Mouse (Mus musculus) kidney, embryonic 15.5 days (tissue): ENCODE measurements around the gene Sapcd1. TPM values are rescaled to one million over a fixed set of nuclear protein-coding genes. Genes with fewer than 3 reads are reported as not detected.
"Not testable (repeated sequence)": the region's sequence is repeated elsewhere in the genome, so short reads cannot be mapped to it uniquely, and the experiment has no call there.

Experiments
- ATAC-seq: fragments of 200-750 bp; cut with Nextera tagmentation; replicated peaks from 2 replicates; pipeline ENCODE4 v1.8.0; 2017; ENCODE audit warnings: moderate TSS enrichment; ENCODE audit not compliant: low FRiP score
- H3K27ac ChIP-seq: fragments of 300-500 bp; sonication (generic); 2 replicates; pipeline ENCODE4 v1.5.1; 2015; ENCODE audit warnings: mild to moderate bottlenecking, inconsistent platforms
- H3K27me3 ChIP-seq: fragments of 300-500 bp; sonication (generic); 2 replicates; pipeline ENCODE4 v1.6.1; 2015; ENCODE audit warnings: inconsistent platforms
- H3K36me3 ChIP-seq: fragments of 300-500 bp; sonication (generic); 2 replicates; pipeline ENCODE4 v1.6.1; 2015; ENCODE audit warnings: inconsistent platforms
- H3K4me1 ChIP-seq: fragments of 300-500 bp; sonication (generic); 2 replicates; pipeline ENCODE4 v1.6.1; 2015; ENCODE audit warnings: inconsistent platforms
- H3K4me2 ChIP-seq: fragments of 300-500 bp; sonication (generic); 2 replicates; pipeline ENCODE4 v1.6.1; 2015; ENCODE audit warnings: moderate library complexity, mild to moderate bottlenecking, inconsistent platforms
- H3K4me3 ChIP-seq: fragments of 300-500 bp; sonication (generic); replicated peaks from 2 replicates; pipeline ENCODE4 v1.5.1; 2015; ENCODE audit warnings: mild to moderate bottlenecking, inconsistent platforms
- H3K9ac ChIP-seq: fragments of 300-500 bp; sonication (generic); 2 replicates; pipeline ENCODE4 v1.6.1; 2015; ENCODE audit warnings: mild to moderate bottlenecking, inconsistent platforms
- H3K9me3 ChIP-seq: fragments of 300-500 bp; sonication (generic); replicated peaks from 2 replicates; pipeline ENCODE4 v1.6.1; 2016; ENCODE audit warnings: inconsistent platforms
- WGBS: fragments of 180-500 bp; shearing (Covaris S2); methylation state at CpG from one replicate; pipeline ENCODE4 v1.1.7; 2015; ENCODE audit warnings: mixed read lengths; 5-methylcytosine and 5-hydroxymethylcytosine counted together
- polyA plus RNA-seq: library from polyadenylated mRNA; unstranded; fragments of >200 nt; fragmentation: Nextera tagmentation; extraction: Ambion mirVana; gene quantifications from 2 replicates; pipeline ENCODE4 v1.2.1, GENCODE M21; 2015

The Sapcd1 gene
- polyA plus RNA-seq, 1 experiment from 2014 or later: 6.8 TPM

DNA sequence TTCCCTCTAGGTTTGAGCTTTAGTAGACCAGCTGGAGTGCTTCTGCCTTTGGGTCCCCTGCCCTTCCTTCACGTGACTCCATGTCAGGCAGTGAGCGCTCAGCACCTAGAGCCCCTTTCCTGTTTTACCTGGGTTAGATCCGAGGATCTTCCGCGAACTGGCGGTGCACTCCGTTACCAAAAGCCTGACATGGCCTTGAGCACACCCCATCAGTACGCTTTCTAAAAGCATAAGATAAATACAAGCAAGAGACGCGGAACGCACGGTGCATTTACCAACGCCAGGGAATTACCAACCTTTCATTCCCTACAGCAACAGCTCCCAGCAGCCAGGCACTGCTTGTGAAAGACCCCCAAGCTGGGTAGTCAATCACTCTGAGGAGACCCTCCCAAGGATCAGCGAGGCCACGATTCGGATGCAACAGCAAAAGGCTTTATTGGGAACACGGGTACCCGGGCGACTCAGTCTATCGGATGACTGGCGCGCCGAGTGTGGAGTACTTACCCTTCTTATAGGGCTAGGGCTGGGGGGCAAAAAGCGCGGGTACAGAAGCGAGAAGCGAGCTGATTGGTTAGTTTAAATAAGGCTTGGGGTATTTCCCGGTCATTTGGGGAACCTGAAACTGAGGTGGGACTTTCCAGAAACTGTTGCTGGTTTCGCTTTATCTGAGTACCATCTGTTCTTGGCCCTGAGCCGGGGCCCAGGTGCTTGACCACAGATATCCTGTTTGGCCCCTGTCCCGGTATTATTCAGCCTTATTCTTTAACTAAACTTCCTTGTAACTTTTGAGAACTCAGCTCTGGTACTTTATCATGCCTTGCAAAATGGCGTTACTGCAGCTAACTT is 27.7 kb downstream of the Sapcd1 start:
- WGBS: 16% methylated on average over 30 of the region's 32 CpGs
- ATAC-seq, H3K9me3 ChIP-seq, H3K27me3 ChIP-seq: not testable (repeated sequence)
- Histone ChIP-seq H3K9ac (peak overlapping the region; percentile 95), H3K4me1 (peaks cover 51% of the 10 kb centered on the region), H3K27ac (peak overlapping the region; percentile 99), H3K4me2 (peak overlapping the region; percentile 96), H3K4me3 (peak overlapping the region; percentile 82), H3K36me3 (peaks cover 47% of the 10 kb centered on the region)

- Histone ChIP-seq H3K9me3 (no peaks in the 10 kb centered on the region), H3K4me2 (peak overlapping the region; percentile 96), H3K27ac (no peak overlapping the region), H3K4me1 (peaks cover 51% of the 10 kb centered on the region), H3K9ac (no peak overlapping the region), H3K36me3 (peaks cover 34% of the 10 kb centered on the region), H3K27me3 (no peaks in the 10 kb centered on the region), H3K4me3 (peak overlapping the region; percentile 82; the same call in 1 of the 2 replicates)
- no peak for ATAC-seq
- WGBS: 92% methylated on average over 15 of the region's 15 CpGs
These were observed 29.0 kb downstream of the Sapcd1 start for GRCm38 (mm10) chr17:34998526-34999430.

DNA sequence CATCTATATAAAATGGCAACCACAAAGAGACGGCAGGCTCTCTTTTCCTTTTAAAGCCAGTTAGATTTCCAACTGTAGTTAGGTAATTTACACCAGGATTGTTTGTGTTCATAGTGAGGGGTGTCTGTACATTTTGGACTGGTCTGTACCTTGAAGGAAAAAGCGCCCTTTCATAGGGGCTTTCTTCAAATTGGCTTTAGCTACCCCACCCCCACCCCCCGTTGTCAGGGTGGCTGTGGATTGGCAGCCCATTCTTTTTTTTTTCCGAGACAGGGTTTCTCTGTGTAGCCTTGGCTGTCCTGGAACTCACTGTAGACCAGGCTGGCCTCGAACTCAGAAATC is 30.7 kb downstream of the Sapcd1 start:
- H3K4me2 ChIP-seq: peak overlapping the region; percentile 23; the same call in 1 of the 2 replicates
- H3K27ac ChIP-seq: no peak overlapping the region
- no peak overlapping the region; the same call in 1 of the 2 replicates for H3K4me3 ChIP-seq
- no peak for ATAC-seq
- H3K9me3 ChIP-seq: no peaks in the 10 kb centered on the region
- H3K36me3 ChIP-seq: peaks cover 39% of the 10 kb centered on the region
- 89% methylated on average over 5 of the region's 5 CpGs for WGBS
- peaks cover 34% of the 10 kb centered on the region for H3K4me1 ChIP-seq
- no peaks in the 10 kb centered on the region for H3K27me3 ChIP-seq
- no peak overlapping the region for H3K9ac ChIP-seq

GRCm38 (mm10) chr17:34996411-34997141 is 31.2 kb downstream of the Sapcd1 start:
- WGBS: 76% methylated on average over 13 of the region's 14 CpGs
- Histone ChIP-seq H3K27me3 (no peaks in the 10 kb centered on the region), H3K4me1 (peaks cover 31% of the 10 kb centered on the region), H3K4me3 (no peak overlapping the region), H3K9ac (0 out of 2 replicates have a peak overlapping the region, but pooled peaks have one; percentile 14), H3K27ac (no peak overlapping the region), H3K36me3 (peaks cover 45% of the 10 kb centered on the region), H3K4me2 (peak overlapping the region; percentile 23), H3K9me3 (no peaks in the 10 kb centered on the region)
- no peak for ATAC-seq

GRCm38 (mm10) chr17:34995927-34996326 is 31.9 kb downstream of the Sapcd1 start:
- H3K4me2 ChIP-seq, H3K9me3 ChIP-seq, H3K9ac ChIP-seq, H3K27me3 ChIP-seq, H3K27ac ChIP-seq, ATAC-seq, H3K4me3 ChIP-seq: not testable (repeated sequence)
- Histone ChIP-seq H3K36me3 (peaks cover 51% of the 10 kb centered on the region), H3K4me1 (peaks cover 31% of the 10 kb centered on the region)
- over 99% methylated on average over 4 of the region's 4 CpGs for WGBS

DNA sequence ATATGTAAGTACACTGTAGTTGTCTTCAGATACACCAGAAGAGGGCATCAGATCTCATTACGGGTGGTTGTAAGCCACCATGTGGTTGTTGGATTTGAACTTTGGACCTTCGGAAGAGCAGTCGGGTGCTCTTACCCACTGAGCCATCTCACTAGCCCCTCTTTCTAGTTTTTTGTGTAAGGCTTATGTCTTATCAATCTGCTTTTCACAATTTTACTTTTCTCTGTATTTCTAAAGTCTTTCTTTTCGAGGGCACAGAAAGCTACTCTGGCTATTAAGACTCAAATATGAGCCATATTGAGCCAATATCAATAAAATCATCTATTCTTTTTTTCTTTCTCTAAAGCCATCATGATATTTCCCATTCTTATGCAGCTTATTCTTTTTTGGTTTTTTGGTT is 32.6 kb downstream of the Sapcd1 start:
- H3K27me3 ChIP-seq, H3K4me2 ChIP-seq, H3K27ac ChIP-seq, H3K9me3 ChIP-seq, H3K9ac ChIP-seq, H3K4me3 ChIP-seq, ATAC-seq: not testable (repeated sequence)
- peaks cover 31% of the 10 kb centered on the region for H3K4me1 ChIP-seq
- 93% methylated on average over 4 of the region's 4 CpGs for WGBS
- peaks cover 58% of the 10 kb centered on the region for H3K36me3 ChIP-seq

DNA sequence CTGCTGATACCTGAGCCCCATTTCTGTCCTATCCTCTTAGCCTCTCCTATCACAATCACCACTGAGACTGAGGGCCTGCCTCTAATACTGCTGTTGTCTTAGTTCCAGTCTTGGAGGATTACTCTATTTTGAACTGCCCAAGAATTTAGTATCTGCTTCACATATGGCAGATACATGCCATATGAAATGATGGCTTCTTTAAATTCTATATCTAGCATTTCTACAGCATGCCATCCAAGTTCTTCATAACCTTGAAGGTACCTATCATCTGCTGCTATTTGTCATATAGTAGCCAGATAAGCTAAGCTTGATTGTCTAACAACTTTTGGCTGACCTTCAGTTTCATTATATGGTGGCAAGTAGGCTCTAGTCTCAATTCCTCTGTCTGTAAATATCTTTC is 33.1 kb downstream of the Sapcd1 start:
- Histone ChIP-seq H3K9me3 (no peaks in the 10 kb centered on the region), H3K27me3 (no peaks in the 10 kb centered on the region), H3K4me1 (peaks cover 28% of the 10 kb centered on the region), H3K4me2 (no peak overlapping the region), H3K9ac (no peak overlapping the region), H3K36me3 (peaks cover 61% of the 10 kb centered on the region), H3K27ac (no peak overlapping the region), H3K4me3 (no peak overlapping the region)
- no peak for ATAC-seq

DNA sequence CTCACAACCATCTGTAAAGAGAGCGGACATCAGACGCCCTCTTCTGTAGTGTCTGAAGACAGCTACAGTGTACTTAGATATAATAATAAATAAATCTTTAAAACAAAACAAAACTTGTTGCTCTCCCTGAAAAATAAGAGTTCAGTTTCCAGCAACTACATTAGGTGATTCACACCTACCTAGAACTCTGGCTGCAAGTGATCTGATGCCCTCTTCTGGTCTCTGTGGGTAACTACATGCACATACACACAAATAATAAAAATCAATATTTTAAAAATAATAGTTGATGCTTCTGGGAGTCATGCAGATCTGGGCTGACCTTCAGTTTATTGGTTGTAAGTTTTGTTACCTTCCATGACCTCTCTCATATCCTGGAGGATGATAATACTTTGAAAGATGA is 43.6 kb downstream of the Sapcd1 start:
- ATAC-seq: no peak
- Histone ChIP-seq H3K4me2 (no peak overlapping the region), H3K9me3 (no peaks in the 10 kb centered on the region), H3K27me3 (no peaks in the 10 kb centered on the region), H3K36me3 (peaks cover 35% of the 10 kb centered on the region), H3K4me1 (peaks cover 34% of the 10 kb centered on the region), H3K9ac (no peak overlapping the region), H3K27ac (no peak overlapping the region), H3K4me3 (no peak overlapping the region)
- WGBS: 70% methylated on average over 2 of the region's 2 CpGs

- WGBS: 0% methylated on average over 15 of the region's 15 CpGs
- Histone ChIP-seq H3K4me2 (peak overlapping the region; percentile 84), H3K4me1 (peaks cover 34% of the 10 kb centered on the region), H3K27me3 (no peaks in the 10 kb centered on the region), H3K4me3 (peak overlapping the region; percentile 93), H3K9ac (peak overlapping the region; percentile 96), H3K27ac (peak overlapping the region; percentile 100), H3K36me3 (peaks cover 25% of the 10 kb centered on the region), H3K9me3 (no peaks in the 10 kb centered on the region)
- no peak; the same call in 1 of the 2 replicates for ATAC-seq
These were observed 45.5 kb downstream of the Sapcd1 start for GRCm38 (mm10) chr17:34982328-34982727.

- Histone ChIP-seq H3K27me3 (no peaks in the 10 kb centered on the region), H3K36me3 (peaks cover 28% of the 10 kb centered on the region), H3K4me1 (peaks cover 34% of the 10 kb centered on the region), H3K9me3 (no peaks in the 10 kb centered on the region), H3K4me3 (peak within 1 kb of the TSS; percentile 93), H3K27ac (peak within 1 kb of the TSS; percentile 100), H3K9ac (peak within 1 kb of the TSS; percentile 96), H3K4me2 (peak within 1 kb of the TSS; percentile 84)
- under 1% methylated on average over 58 of the region's 58 CpGs for WGBS
- peak; percentile 92 for ATAC-seq
These were observed 46.1 kb downstream of the Sapcd1 start, which contains the start of gene Lsm2 for GRCm38 (mm10) chr17:34981690-34982180. Gene Lsm2, plus strand, starts transcription at chr17:34981862.

DNA sequence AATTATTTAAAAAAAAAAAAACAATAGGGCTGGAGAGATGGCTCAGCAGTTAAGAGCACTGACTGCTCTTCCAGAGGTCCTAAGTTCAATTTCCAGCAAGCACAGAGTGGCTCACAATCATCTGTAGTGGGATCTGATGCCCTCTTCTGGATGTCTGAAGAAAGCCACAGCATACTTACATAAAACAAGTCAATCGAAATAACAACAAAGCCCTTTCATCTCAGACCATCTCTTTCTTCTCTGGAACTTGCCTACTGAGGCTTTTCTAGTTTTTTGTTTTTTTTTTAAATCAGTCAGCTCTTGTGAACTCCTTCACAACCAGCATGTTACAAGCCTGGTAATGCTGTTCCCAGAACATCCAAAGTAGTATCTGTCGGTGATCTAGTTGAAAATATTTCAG is 47.2 kb downstream of the Sapcd1 start:
- no peak for ATAC-seq
- WGBS: 20% methylated on average over 2 of the region's 2 CpGs
- H3K9me3 ChIP-seq: no peaks in the 10 kb centered on the region
- H3K36me3 ChIP-seq: peaks cover 17% of the 10 kb centered on the region
- peaks cover 34% of the 10 kb centered on the region for H3K4me1 ChIP-seq
- peak overlapping the region; percentile 100 for H3K27ac ChIP-seq
- H3K4me3 ChIP-seq: peak overlapping the region; percentile 93
- peak overlapping the region; percentile 96 for H3K9ac ChIP-seq
- H3K4me2 ChIP-seq: peak overlapping the region; percentile 84
- no peaks in the 10 kb centered on the region for H3K27me3 ChIP-seq
